Mouse (Mus musculus) stomach, embryonic 14.5 days (tissue): ENCODE measurements at regions not wholly inside any gene's neighbourhood (a gene's known extent, or its start where the extent isn't known, plus 50 kb on each side); places are given as distances from the start of the nearest gene placed in this dataset.

Experiments used
- ATAC-seq: fragments of 200-750 bp; cut with Nextera tagmentation; 2 replicates; pipeline ENCODE4 v1.8.0; 2017; ENCODE audit warnings: low read depth, moderate TSS enrichment; ENCODE audit not compliant: insufficient number of reproducible peaks, insufficient read depth, low FRiP score
- H3K27ac ChIP-seq: fragments of 300-500 bp; sonication (generic); 2 replicates; pipeline ENCODE4 v1.5.1; 2014; ENCODE audit warnings: mild to moderate bottlenecking, low read length, moderate library complexity, mixed read lengths
- H3K27me3 ChIP-seq: fragments of 300-500 bp; sonication (generic); 2 replicates; pipeline ENCODE4 v1.6.1; 2014; ENCODE audit warnings: low read length, control low read depth, mixed read lengths; ENCODE audit not compliant: control insufficient read depth, insufficient read depth
- H3K36me3 ChIP-seq: fragments of 300-500 bp; sonication (generic); 2 replicates; pipeline ENCODE4 v1.6.1; 2014; ENCODE audit warnings: mild to moderate bottlenecking, control low read depth, low read length, moderate library complexity, mixed read lengths; ENCODE audit not compliant: control insufficient read depth, insufficient read depth
- H3K4me1 ChIP-seq: fragments of 300-500 bp; sonication (generic); 2 replicates; pipeline ENCODE4 v1.6.1; 2014; ENCODE audit warnings: low read length, control low read depth, mixed read lengths; ENCODE audit not compliant: control insufficient read depth, insufficient read depth
- H3K4me2 ChIP-seq: fragments of 300-500 bp; sonication (generic); replicated peaks from 2 replicates; pipeline ENCODE4 v1.6.1; 2014; ENCODE audit warnings: low read depth, low read length, control low read depth
- H3K4me3 ChIP-seq: fragments of 300-500 bp; sonication (generic); 2 replicates; pipeline ENCODE4 v1.5.1; 2014; ENCODE audit warnings: low read depth, low read length, control low read depth
- H3K9ac ChIP-seq: fragments of 300-500 bp; sonication (generic); replicated peaks from 2 replicates; pipeline ENCODE4 v1.6.1; 2014; ENCODE audit warnings: low read depth, mild to moderate bottlenecking, control low read depth, low read length, moderate library complexity, mixed read lengths
- H3K9me3 ChIP-seq: fragments of 300-500 bp; sonication (generic); 2 replicates; pipeline ENCODE4 v1.6.1; 2016; ENCODE audit warnings: low read depth, low read length, control low read depth; ENCODE audit not compliant: control insufficient read depth
- WGBS: fragments of 180-500 bp; shearing (Covaris S2); extraction: QIAGEN DNeasy Blood & Tissue Kit; methylation state at CpG from one replicate; pipeline ENCODE4 v1.1.7; 2014; 5-methylcytosine and 5-hydroxymethylcytosine counted together

DNA sequence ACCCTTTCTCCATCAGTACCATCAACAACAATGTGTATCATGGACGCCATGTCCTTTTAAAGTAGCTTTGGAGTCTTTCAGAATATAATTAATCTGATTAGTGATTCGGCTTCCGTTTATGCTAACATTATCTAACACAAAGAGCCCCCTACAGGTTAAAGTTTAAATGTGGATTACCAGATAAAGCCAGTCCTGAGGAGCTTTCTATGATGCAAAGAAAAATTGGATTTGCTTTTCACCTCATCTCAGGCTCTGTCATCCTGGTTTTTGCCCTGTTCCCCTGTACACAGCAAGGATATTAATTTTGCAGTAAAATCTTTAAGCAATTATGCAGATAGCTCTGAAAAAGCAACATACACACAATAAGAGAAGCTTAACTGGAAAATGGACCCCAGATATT, 412.7 kb upstream of the Tbc1d2b start:
- Histone ChIP-seq H3K36me3 (no peaks in the 10 kb centered on the region), H3K4me1 (no peaks in the 10 kb centered on the region), H3K27me3 (no peaks in the 10 kb centered on the region), H3K4me2 (no peak overlapping the region), H3K9me3 (no peaks in the 10 kb centered on the region), H3K4me3 (no peak overlapping the region), H3K9ac (no peak overlapping the region), H3K27ac (no peak overlapping the region)
- ATAC-seq, result no peak
- 40% methylated on average over 3 of the region's 3 CpGs for WGBS

DNA sequence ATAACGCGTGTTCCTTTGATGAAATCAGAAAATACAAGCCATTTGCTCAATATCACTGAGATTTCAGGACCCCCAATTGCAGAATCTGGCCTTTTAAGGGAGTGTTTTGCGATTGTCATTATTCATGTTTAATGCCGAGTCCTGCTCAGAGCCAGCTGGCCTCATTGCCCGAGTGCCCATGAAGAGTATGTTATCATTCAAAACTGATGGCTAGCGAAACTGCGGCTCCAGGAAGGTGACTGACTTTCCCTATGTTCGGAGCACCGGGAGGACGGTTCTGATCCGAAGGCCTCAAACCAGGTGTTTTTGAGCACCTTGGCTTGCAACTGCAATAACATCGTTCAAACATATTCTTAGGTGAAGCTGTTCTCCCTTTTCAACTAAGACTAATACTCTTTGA, 419.5 kb upstream of the Tbc1d2b start:
- 77% methylated on average over 12 of the region's 12 CpGs for WGBS
- no peaks in the 10 kb centered on the region for H3K9me3 ChIP-seq
- no peaks in the 10 kb centered on the region for H3K27me3 ChIP-seq
- H3K4me1 ChIP-seq, result no peaks in the 10 kb centered on the region
- no peak overlapping the region for H3K4me2 ChIP-seq
- no peaks in the 10 kb centered on the region for H3K36me3 ChIP-seq
- H3K9ac ChIP-seq, result no peak overlapping the region
- H3K4me3 ChIP-seq, result no peak overlapping the region
- no peak overlapping the region for H3K27ac ChIP-seq
- ATAC-seq, result no peak

- no peak overlapping the region for H3K9ac ChIP-seq
- no peaks in the 10 kb centered on the region for H3K9me3 ChIP-seq
- no peak overlapping the region for H3K4me2 ChIP-seq
- no peaks in the 10 kb centered on the region for H3K27me3 ChIP-seq
- H3K4me1 ChIP-seq, result no peaks in the 10 kb centered on the region
- no peak for ATAC-seq
- H3K27ac ChIP-seq, result no peak overlapping the region
- no peak overlapping the region for H3K4me3 ChIP-seq
- H3K36me3 ChIP-seq, result no peaks in the 10 kb centered on the region
These were observed 420.5 kb upstream of the Tbc1d2b start for GRCm38 (mm10) chr9:90691137-90691536.

DNA sequence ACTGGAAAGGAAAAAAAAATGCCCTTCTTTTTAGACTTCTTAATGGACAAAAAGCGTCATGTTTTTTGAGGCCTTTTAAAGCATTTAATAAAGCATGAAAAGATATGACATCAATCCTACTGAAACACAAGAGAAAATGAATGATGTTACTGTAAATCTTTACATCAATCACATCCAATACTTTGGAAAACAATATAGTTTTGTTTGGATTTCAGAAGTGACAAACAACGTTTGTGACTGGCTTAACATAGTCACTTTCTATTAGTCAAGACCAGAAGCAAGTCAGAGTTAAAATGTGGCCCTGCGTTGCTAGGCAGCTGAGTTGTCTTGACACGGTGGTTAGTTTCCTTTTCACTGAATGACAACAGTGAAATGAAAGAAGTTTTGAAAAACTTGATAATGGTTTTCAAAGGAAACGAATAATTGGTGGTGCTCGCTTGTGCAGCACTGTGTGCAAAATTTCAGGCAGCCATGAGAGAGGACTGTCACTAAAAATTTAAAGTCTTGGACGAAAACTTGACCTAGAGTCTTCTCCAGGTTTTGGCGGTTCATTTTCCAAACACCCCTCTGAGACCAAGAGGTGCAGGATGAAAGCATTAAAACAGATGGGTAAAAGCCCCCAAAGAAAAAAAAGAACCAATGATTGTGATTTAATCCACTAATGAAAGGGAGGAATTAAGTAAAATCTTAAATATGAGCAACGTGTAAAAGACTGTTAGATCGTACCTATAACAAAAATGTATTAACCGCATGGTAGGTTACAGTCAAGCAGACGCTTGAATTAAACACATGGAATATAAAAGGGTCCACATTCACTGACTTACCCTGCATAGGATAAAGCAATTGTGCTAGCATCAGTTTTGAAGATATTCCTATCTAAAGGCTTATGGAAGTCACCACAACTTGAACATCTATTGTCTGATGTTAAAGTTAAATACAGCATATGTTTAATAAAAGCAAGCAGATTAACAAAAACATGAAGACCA, 421.4 kb upstream of the Tbc1d2b start:
- Histone ChIP-seq H3K4me2 (no peak overlapping the region), H3K9ac (no peak overlapping the region), H3K27ac (no peak overlapping the region), H3K9me3 (no peaks in the 10 kb centered on the region), H3K4me3 (no peak overlapping the region), H3K4me1 (no peaks in the 10 kb centered on the region), H3K36me3 (no peaks in the 10 kb centered on the region), H3K27me3 (no peaks in the 10 kb centered on the region)
- WGBS, result 75% methylated on average over 12 of the region's 12 CpGs
- ATAC-seq, result no peak

DNA sequence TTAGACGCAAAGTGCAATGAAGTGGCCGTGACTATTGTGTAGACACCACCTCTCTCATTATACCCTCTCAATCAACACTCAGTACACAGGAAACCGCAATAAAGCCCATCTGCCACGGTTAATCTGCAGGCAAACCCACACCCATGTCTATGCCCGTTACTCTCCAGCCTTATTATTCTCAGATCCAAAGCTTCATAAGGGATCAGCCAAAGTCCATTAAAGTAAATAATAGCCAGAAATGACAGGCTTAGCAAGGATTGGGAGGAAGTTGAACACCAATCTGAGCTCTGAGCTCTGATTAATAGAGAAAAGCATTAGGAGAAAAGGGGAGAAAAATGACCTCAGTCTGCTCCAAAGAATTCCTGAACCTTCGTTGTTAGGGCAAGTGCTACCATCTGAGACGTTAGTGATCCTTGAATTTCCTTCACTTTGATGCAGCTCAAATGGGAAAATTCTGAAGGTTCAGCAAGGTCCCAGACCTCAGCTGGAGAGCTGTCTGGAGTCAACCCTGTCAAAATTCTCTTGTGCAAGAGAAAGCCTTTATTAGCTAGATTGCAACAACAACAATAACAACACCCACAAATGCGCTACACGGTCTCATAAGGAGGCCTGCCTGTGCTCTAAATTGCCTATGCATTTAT, 422.5 kb upstream of the Tbc1d2b start:
- ATAC-seq, result no peak
- no peaks in the 10 kb centered on the region for H3K27me3 ChIP-seq
- no peaks in the 10 kb centered on the region for H3K9me3 ChIP-seq
- H3K4me2 ChIP-seq, result no peak overlapping the region
- H3K27ac ChIP-seq, result no peak overlapping the region
- WGBS, result 51% methylated on average over 9 of the region's 9 CpGs
- no peaks in the 10 kb centered on the region for H3K36me3 ChIP-seq
- H3K4me3 ChIP-seq, result no peak overlapping the region
- no peaks in the 10 kb centered on the region for H3K4me1 ChIP-seq
- H3K9ac ChIP-seq, result no peak overlapping the region

- Histone ChIP-seq H3K4me1 (no peaks in the 10 kb centered on the region), H3K27me3 (no peaks in the 10 kb centered on the region), H3K9me3 (no peaks in the 10 kb centered on the region), H3K4me3 (no peak overlapping the region), H3K27ac (no peak overlapping the region), H3K36me3 (no peaks in the 10 kb centered on the region), H3K4me2 (no peak overlapping the region), H3K9ac (no peak overlapping the region)
- no peak for ATAC-seq
- 58% methylated on average over 13 of the region's 13 CpGs for WGBS
These were observed 423.5 kb upstream of the Tbc1d2b start for GRCm38 (mm10) chr9:90694051-90694645.

DNA sequence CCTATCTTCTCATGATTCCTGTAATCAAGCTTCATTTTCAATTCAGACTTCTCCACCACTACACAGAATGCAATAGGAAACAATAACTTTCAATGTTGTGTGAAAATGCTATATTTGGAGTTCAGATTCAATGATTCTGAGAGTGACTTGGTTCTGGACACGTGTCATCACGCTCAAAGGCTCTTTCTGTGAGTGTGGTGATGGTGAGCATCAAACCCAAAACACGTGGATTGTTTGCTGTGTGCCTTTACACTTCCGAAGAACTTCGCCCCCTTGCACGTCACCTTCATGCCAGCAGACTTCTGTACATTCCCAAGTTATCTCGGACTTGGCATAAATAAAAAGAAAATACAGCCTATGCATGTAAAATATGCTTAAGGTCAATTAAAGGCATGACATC, 425.1 kb upstream of the Tbc1d2b start:
- 80% methylated on average over 7 of the region's 7 CpGs for WGBS
- no peak overlapping the region for H3K4me3 ChIP-seq
- H3K4me2 ChIP-seq, result no peak overlapping the region
- ATAC-seq, result no peak
- H3K27me3 ChIP-seq, result no peaks in the 10 kb centered on the region
- H3K4me1 ChIP-seq, result no peaks in the 10 kb centered on the region
- H3K9ac ChIP-seq, result no peak overlapping the region
- no peaks in the 10 kb centered on the region for H3K36me3 ChIP-seq
- no peak overlapping the region for H3K27ac ChIP-seq
- no peaks in the 10 kb centered on the region for H3K9me3 ChIP-seq

GRCm38 (mm10) chr9:90697279-90698000, 426.8 kb upstream of the Tbc1d2b start:
- Histone ChIP-seq H3K36me3 (no peaks in the 10 kb centered on the region), H3K9ac (no peak overlapping the region), H3K4me1 (no peaks in the 10 kb centered on the region), H3K9me3 (no peaks in the 10 kb centered on the region), H3K27ac (no peak overlapping the region), H3K4me3 (no peak overlapping the region), H3K27me3 (no peaks in the 10 kb centered on the region), H3K4me2 (no peak overlapping the region)
- ATAC-seq, result no peak
- WGBS, result 62% methylated on average over 11 of the region's 11 CpGs
